Mouse (Mus musculus): ENCODE measurements around the gene Gas2l3. TPM values are rescaled to one million over a fixed set of nuclear protein-coding genes. Genes with fewer than 3 reads are reported as not detected.

Gas2l3 gene
- polyA plus RNA-seq, 1 experiment from 2014 or later = 13.6 TPM

- Histone ChIP-seq H3K27ac (ENCODE audit: low read length) (no peak overlapping the region), H3K36me3 (ENCODE audit: control insufficient read depth, insufficient read depth, low read length) (no peaks in the 10 kb centered on the region), H3K4me2 (ENCODE audit: low read depth, low read length) (no peak overlapping the region), H3K4me1 (ENCODE audit: control insufficient read depth, insufficient read depth, low read length) (no peaks in the 10 kb centered on the region), H3K27me3 (replicated peaks; ENCODE audit: control insufficient read depth, insufficient read depth, low read length) (no peaks in the 10 kb centered on the region), H3K9me3 (ENCODE audit: control insufficient read depth, low read length) (no peaks in the 10 kb centered on the region), H3K9ac (ENCODE audit: low read depth, low read length) (no peak overlapping the region), H3K4me3 (ENCODE audit: low read length) (no peak overlapping the region)
- no peak for ATAC-seq
- WGBS = 88% methylated on average over 4 of the region's 4 CpGs
Measured at GRCm38 (mm10) chr10:89391571-89392163, 52.1 kb downstream of the Gas2l3 start.

DNA sequence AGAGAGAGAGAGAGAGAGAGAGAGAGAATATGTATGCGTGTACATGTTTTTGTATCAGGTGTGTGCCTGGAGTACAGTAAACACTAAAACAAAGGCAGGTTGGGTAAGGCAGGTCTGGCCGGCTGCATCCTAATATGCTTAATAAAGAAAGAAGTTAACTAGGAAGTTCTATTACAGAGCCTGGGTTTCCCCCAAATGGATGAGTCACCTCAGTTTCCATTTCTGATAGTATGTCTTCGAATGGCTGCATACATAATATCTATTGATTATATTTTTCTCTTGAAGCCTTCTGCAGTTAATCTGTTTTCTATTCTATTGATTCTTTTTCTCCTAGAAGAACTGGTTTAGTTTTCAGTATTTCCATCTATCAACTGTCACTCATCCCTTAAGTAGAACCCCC is 57.3 kb downstream of the Gas2l3 start:
- H3K36me3 ChIP-seq (ENCODE audit: control insufficient read depth, insufficient read depth, low read length) = no peaks in the 10 kb centered on the region
- no peak overlapping the region for H3K4me3 ChIP-seq (ENCODE audit: low read length)
- H3K27me3 ChIP-seq (replicated peaks; ENCODE audit: control insufficient read depth, insufficient read depth, low read length) = no peaks in the 10 kb centered on the region
- ATAC-seq = no peak
- H3K4me1 ChIP-seq (ENCODE audit: control insufficient read depth, insufficient read depth, low read length) = no peaks in the 10 kb centered on the region
- no peak overlapping the region for H3K27ac ChIP-seq (ENCODE audit: low read length)
- H3K4me2 ChIP-seq (ENCODE audit: low read depth, low read length) = no peak overlapping the region
- WGBS = 75% methylated on average over 3 of the region's 3 CpGs
- no peaks in the 10 kb centered on the region for H3K9me3 ChIP-seq (ENCODE audit: control insufficient read depth, low read length)
- H3K9ac ChIP-seq (ENCODE audit: low read depth, low read length) = no peak overlapping the region

DNA sequence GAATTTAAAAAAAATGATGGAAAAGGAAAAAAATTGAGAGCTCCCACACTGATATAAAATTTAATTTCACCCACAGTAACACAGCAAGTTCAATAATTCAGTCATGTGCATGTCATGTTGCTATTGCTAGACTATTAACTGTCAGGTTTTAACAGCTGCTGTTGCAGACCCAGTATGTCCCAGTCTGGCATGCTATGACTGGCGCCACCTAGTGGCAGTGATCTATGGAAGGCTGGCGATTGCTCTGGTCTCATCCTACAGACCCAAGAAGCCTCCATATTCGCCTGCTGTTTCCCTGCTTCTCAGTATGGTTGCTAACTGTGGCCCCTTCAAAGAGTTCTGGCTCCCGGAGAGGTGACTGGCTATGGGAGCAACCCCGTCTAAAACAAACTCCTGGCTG is 60.3 kb downstream of the Gas2l3 start:
- 0 out of 2 replicates have a peak, but pooled peaks have one; percentile 48 for ATAC-seq
- Histone ChIP-seq H3K36me3 (ENCODE audit: control insufficient read depth, insufficient read depth, low read length) (no peaks in the 10 kb centered on the region), H3K9me3 (ENCODE audit: control insufficient read depth, low read length) (no peaks in the 10 kb centered on the region), H3K4me2 (ENCODE audit: low read depth, low read length) (no peak overlapping the region), H3K4me3 (ENCODE audit: low read length) (no peak overlapping the region), H3K9ac (ENCODE audit: low read depth, low read length) (no peak overlapping the region), H3K27me3 (replicated peaks; ENCODE audit: control insufficient read depth, insufficient read depth, low read length) (no peaks in the 10 kb centered on the region), H3K27ac (ENCODE audit: low read length) (no peak overlapping the region), H3K4me1 (ENCODE audit: control insufficient read depth, insufficient read depth, low read length) (no peaks in the 10 kb centered on the region)
- 7% methylated on average over 5 of the region's 5 CpGs for WGBS

DNA sequence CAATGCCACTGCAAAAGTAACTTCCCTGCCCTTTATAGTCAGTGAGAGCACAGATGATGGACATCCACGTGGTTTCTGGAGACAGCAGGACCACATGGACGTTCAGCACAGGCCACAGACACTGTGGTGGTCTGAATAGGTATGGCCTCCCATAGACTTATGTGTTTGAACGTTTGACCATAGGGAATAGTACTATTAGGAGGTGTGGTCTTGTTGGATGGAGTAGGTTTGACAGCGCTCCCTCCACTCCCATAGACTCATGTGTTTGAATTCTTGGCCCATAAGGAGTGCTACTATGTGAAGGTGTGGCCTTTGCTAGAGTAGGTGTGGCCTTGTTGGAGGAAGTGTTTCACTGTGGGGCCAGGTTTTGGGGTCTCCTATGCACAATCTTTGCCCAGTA is 66.0 kb downstream of the Gas2l3 start:
- 72% methylated on average over 4 of the region's 4 CpGs for WGBS
- Histone ChIP-seq H3K36me3 (ENCODE audit: control insufficient read depth, insufficient read depth, low read length) (no peaks in the 10 kb centered on the region), H3K4me1 (ENCODE audit: control insufficient read depth, insufficient read depth, low read length) (no peaks in the 10 kb centered on the region), H3K4me3 (ENCODE audit: low read length) (no peak overlapping the region), H3K4me2 (ENCODE audit: low read depth, low read length) (no peak overlapping the region), H3K9me3 (ENCODE audit: control insufficient read depth, low read length) (no peaks in the 10 kb centered on the region), H3K9ac (ENCODE audit: low read depth, low read length) (no peak overlapping the region), H3K27ac (ENCODE audit: low read length) (no peak overlapping the region), H3K27me3 (replicated peaks; ENCODE audit: control insufficient read depth, insufficient read depth, low read length) (no peaks in the 10 kb centered on the region)
- ATAC-seq = no peak

DNA sequence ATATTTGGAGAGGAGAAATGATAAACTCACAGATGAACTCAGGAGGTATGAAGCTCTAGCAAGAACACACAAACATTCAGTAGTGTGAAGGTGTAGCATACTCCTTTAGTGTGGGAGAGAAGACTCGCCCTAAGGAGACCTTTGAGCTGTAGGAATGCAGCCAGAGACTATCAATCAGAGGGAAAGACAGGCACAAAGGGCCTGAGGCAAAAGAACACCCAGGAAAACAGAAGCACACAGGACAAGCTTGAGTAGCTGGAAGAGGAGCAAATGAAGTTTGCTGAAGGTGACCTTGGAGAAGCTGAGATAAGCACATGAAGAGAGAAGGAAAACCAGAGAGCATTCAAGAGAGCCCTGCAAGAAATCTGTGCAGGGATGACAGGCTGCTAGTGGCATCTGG is 73.7 kb downstream of the Gas2l3 start:
- Histone ChIP-seq H3K9me3 (ENCODE audit: control insufficient read depth, low read length) (no peaks in the 10 kb centered on the region), H3K4me2 (ENCODE audit: low read depth, low read length) (no peak overlapping the region), H3K27me3 (replicated peaks; ENCODE audit: control insufficient read depth, insufficient read depth, low read length) (no peaks in the 10 kb centered on the region), H3K9ac (ENCODE audit: low read depth, low read length) (no peak overlapping the region), H3K27ac (ENCODE audit: low read length) (no peak overlapping the region), H3K4me1 (ENCODE audit: control insufficient read depth, insufficient read depth, low read length) (no peaks in the 10 kb centered on the region), H3K4me3 (ENCODE audit: low read length) (no peak overlapping the region), H3K36me3 (ENCODE audit: control insufficient read depth, insufficient read depth, low read length) (no peaks in the 10 kb centered on the region)
- 26% methylated on average over 1 of the region's 1 CpGs for WGBS
- ATAC-seq = no peak

GRCm38 (mm10) chr10:89358933-89359332 is 84.8 kb downstream of the Gas2l3 start:
- Histone ChIP-seq H3K9me3 (ENCODE audit: control insufficient read depth, low read length) (no peaks in the 10 kb centered on the region), H3K36me3 (ENCODE audit: control insufficient read depth, insufficient read depth, low read length) (no peaks in the 10 kb centered on the region), H3K27ac (ENCODE audit: low read length) (no peak overlapping the region), H3K4me1 (ENCODE audit: control insufficient read depth, insufficient read depth, low read length) (no peaks in the 10 kb centered on the region), H3K4me3 (ENCODE audit: low read length) (no peak overlapping the region), H3K27me3 (replicated peaks; ENCODE audit: control insufficient read depth, insufficient read depth, low read length) (no peaks in the 10 kb centered on the region), H3K4me2 (ENCODE audit: low read depth, low read length) (no peak overlapping the region), H3K9ac (ENCODE audit: low read depth, low read length) (no peak overlapping the region)
- ATAC-seq = no peak
- WGBS = 72% methylated on average over 3 of the region's 3 CpGs

Other genes starting within 250 kb of the Gas2l3 start
- 0.49 and 0.53 TPM in 2 replicates for gene Ano4, start 99.2 kb downstream of the Gas2l3 start, polyA plus RNA-seq (2015; fragmentation: Nextera tagmentation; extraction: Ambion mirVana)
- gene Nr1h4, start 89.6 kb upstream of the Gas2l3 start, polyA plus RNA-seq (2015; fragmentation: Nextera tagmentation; extraction: Ambion mirVana) = 84.0 and 108 TPM in 2 replicates
- 0.13 and 0.22 TPM in 2 replicates for gene Slc17a8, start 177.3 kb upstream of the Gas2l3 start, polyA plus RNA-seq (2015; fragmentation: Nextera tagmentation; extraction: Ambion mirVana)
- gene Scyl2, start 242.3 kb upstream of the Gas2l3 start, polyA plus RNA-seq (2015; fragmentation: Nextera tagmentation; extraction: Ambion mirVana) = 5.3 and 6.1 TPM in 2 replicates